Mouse (Mus musculus) kidney, adult 2 months (tissue): Measurements from ENCODE around the gene Hepacam2. TPM values are rescaled to one million over a fixed set of nuclear protein-coding genes. Genes with fewer than 3 reads are reported as not detected.

ENCODE experiments used
- DNase-seq: peaks from one replicate; pipeline ENCODE4 v3.0.0; 2021
- H3K27ac ChIP-seq: fragments of 200-500 bp; 2 replicates; pipeline ENCODE4 v1.5.1; 2012; ENCODE audit warnings: low read depth, low read length, control low read depth, inconsistent platforms; ENCODE audit not compliant: insufficient read depth
- H3K27me3 ChIP-seq: fragments of 200-500 bp; replicated peaks from 2 replicates; pipeline ENCODE4 v1.6.1; 2012; ENCODE audit warnings: mild to moderate bottlenecking, moderate library complexity, low read length, inconsistent platforms; ENCODE audit not compliant: control insufficient read depth, insufficient read depth
- H3K36me3 ChIP-seq: fragments of 200-500 bp; 2 replicates; pipeline ENCODE4 v1.6.1; 2012; ENCODE audit warnings: mild to moderate bottlenecking, moderate library complexity, low read length, inconsistent platforms; ENCODE audit not compliant: control insufficient read depth, insufficient read depth
- H3K4me1 ChIP-seq: fragments of 200-500 bp; 2 replicates; pipeline ENCODE4 v1.6.1; 2011; ENCODE audit warnings: low read length; ENCODE audit not compliant: control insufficient read depth, insufficient read depth
- H3K4me3 ChIP-seq: fragments of 200-500 bp; 2 replicates; pipeline ENCODE4 v1.5.1; 2011; ENCODE audit warnings: mild to moderate bottlenecking, low read depth, low read length, control low read depth; ENCODE audit not compliant: insufficient read depth
- CTCF ChIP-seq: fragments of 200-500 bp; conservative IDR thresholded peaks from 2 replicates; pipeline ENCODE4 v1.5.1; 2011; ENCODE audit warnings: low read depth, mild to moderate bottlenecking, control low read depth, low read length, moderate library complexity, mixed read lengths; ENCODE audit not compliant: insufficient read depth, insufficient read length
- POLR2A ChIP-seq: fragments of 200-500 bp; IDR thresholded peaks from one replicate; pipeline ENCODE4 v1.6.1; 2011; ENCODE audit warnings: low read depth, low read length, control low read depth
- WGBS: fragments of 180-500 bp; shearing (Covaris S2); methylation state at CpG from one replicate; pipeline ENCODE4 v1.1.7; 2018; 5-methylcytosine and 5-hydroxymethylcytosine counted together
- polyA plus RNA-seq: library from polyadenylated mRNA; depleted of rRNA; stranded (reverse); fragments of >200 nt; gene quantifications from 2 replicates; pipeline ENCODE4 v1.2.3, GENCODE M21; 2012

The Hepacam2 gene
- polyA plus RNA-seq, 1 experiment: 19.5 TPM

- no peaks in the 10 kb centered on the region for H3K27me3 ChIP-seq
- WGBS: 5% methylated on average over 2 of the region's 2 CpGs
- H3K4me1 ChIP-seq: no peaks in the 10 kb centered on the region
- H3K4me3 ChIP-seq: no peak overlapping the region
- TF ChIP-seq POLR2A: no peak
- peak; percentile 34 for TF ChIP-seq CTCF
- no peak overlapping the region for H3K27ac ChIP-seq
- DNase-seq: peak; percentile 67
- no peaks in the 10 kb centered on the region for H3K36me3 ChIP-seq
Observed at GRCm38 (mm10) chr6:3496210-3496609, 1.9 kb downstream of the Hepacam2 start.

GRCm38 (mm10) chr6:3494285-3494684, 3.8 kb downstream of the Hepacam2 start:
- 80% methylated on average over 5 of the region's 5 CpGs for WGBS
- TF ChIP-seq POLR2A (no peak), CTCF (no peak)
- no peak overlapping the region for H3K4me3 ChIP-seq
- DNase-seq: no peak
- no peaks in the 10 kb centered on the region for H3K36me3 ChIP-seq
- H3K27ac ChIP-seq: no peak overlapping the region
- H3K4me1 ChIP-seq: no peaks in the 10 kb centered on the region
- H3K27me3 ChIP-seq: no peaks in the 10 kb centered on the region

- H3K27ac ChIP-seq: no peak overlapping the region
Observed at GRCm38 (mm10) chr6:3487355-3487754, 10.7 kb downstream of the Hepacam2 start.

GRCm38 (mm10) chr6:3485133-3485532, 13.0 kb downstream of the Hepacam2 start:
- H3K27me3 ChIP-seq: no peaks in the 10 kb centered on the region
- WGBS: 74% methylated on average over 3 of the region's 3 CpGs
- H3K36me3 ChIP-seq: no peaks in the 10 kb centered on the region
- no peak overlapping the region for H3K27ac ChIP-seq
- TF ChIP-seq POLR2A: no peak
- no peak for TF ChIP-seq CTCF
- H3K4me1 ChIP-seq: no peaks in the 10 kb centered on the region
- H3K4me3 ChIP-seq: no peak overlapping the region
- no peak for DNase-seq

More at GRCm38 (mm10) chr6:3487355-3487754, 10.7 kb downstream of the Hepacam2 start:
- H3K27me3 ChIP-seq: no peaks in the 10 kb centered on the region
- TF ChIP-seq POLR2A: no peak
- no peak for TF ChIP-seq CTCF
- no peak overlapping the region for H3K4me3 ChIP-seq
- no peaks in the 10 kb centered on the region for H3K36me3 ChIP-seq
- no peaks in the 10 kb centered on the region for H3K4me1 ChIP-seq
- 98% methylated on average over 1 of the region's 1 CpGs for WGBS
- no peak for DNase-seq

GRCm38 (mm10) chr6:3481705-3482104, 16.4 kb downstream of the Hepacam2 start:
- 77% methylated on average over 3 of the region's 3 CpGs for WGBS
- Histone ChIP-seq H3K36me3 (no peaks in the 10 kb centered on the region), H3K27me3 (no peaks in the 10 kb centered on the region), H3K4me3 (no peak overlapping the region), H3K4me1 (no peaks in the 10 kb centered on the region), H3K27ac (no peak overlapping the region)
- no peak for DNase-seq
- TF ChIP-seq CTCF (no peak), POLR2A (no peak)

- DNase-seq: peak; percentile 8
- TF ChIP-seq CTCF: no peak
- no peak for TF ChIP-seq POLR2A
- H3K36me3 ChIP-seq: no peaks in the 10 kb centered on the region
- H3K4me1 ChIP-seq: no peaks in the 10 kb centered on the region
- H3K4me3 ChIP-seq: no peak overlapping the region
- no peak overlapping the region for H3K27ac ChIP-seq
- WGBS: 49% methylated on average over 5 of the region's 5 CpGs
- H3K27me3 ChIP-seq: no peaks in the 10 kb centered on the region
Observed at GRCm38 (mm10) chr6:3479853-3480252, 18.2 kb downstream of the Hepacam2 start.

- TF ChIP-seq CTCF: no peak
- TF ChIP-seq POLR2A: no peak
- WGBS: 64% methylated on average over 2 of the region's 2 CpGs
Observed at GRCm38 (mm10) chr6:3476299-3476698, 21.8 kb downstream of the Hepacam2 start.

More at GRCm38 (mm10) chr6:3476299-3476698, 21.8 kb downstream of the Hepacam2 start:
- Histone ChIP-seq H3K36me3 (no peaks in the 10 kb centered on the region), H3K4me1 (no peaks in the 10 kb centered on the region), H3K4me3 (no peak overlapping the region), H3K27ac (no peak overlapping the region), H3K27me3 (no peaks in the 10 kb centered on the region)
- DNase-seq: no peak
